In genomic region chr2:32634277-32635105, GRCm38 (mm10) we compare ENCODE assay signal across 17 mouse cellular contexts. TPM values are rescaled to one million over a fixed set of nuclear protein-coding genes. Genes with fewer than 3 reads are reported as not detected.
DNase-seq lines count a peak whose midpoint lies in the region; ATAC-seq and TF ChIP-seq lines count a peak whose summit lies in the region.
"Had no signal": no experiment of that assay in that cellular context is flagged by ENCODE, and none has a peak within 500 bp of the region (broad histone marks: within the 10 kb centered on the region; RNA-seq: fewer than 3 reads in every experiment).

No protein-coding gene starts in this region.

- ATAC-seq in kidney, embryonic 15.5 days (replicated peaks; ENCODE audit: low FRiP score): no peak
- ATAC-seq in kidney, embryonic 14.5 days (ENCODE audit: low FRiP score, low TSS enrichment): no peak
- ATAC-seq in midbrain, postnatal 0 days (ENCODE audit: low FRiP score): no peak
- no peak for ATAC-seq in midbrain, embryonic 13.5 days
- ATAC-seq: midbrain, embryonic 15.5 days had no signal

- TF ChIP-seq CTCF in heart, adult 2 months (IDR thresholded peaks at IDR 0.05): no peak
- TF ChIP-seq CTCF in midbrain, postnatal 0 days (IDR thresholded peaks at IDR 0.05): no peak

- no peak overlapping the region for H3K4me2 ChIP-seq in kidney, embryonic 15.5 days
- no peak overlapping the region for H3K4me2 ChIP-seq in kidney, embryonic 14.5 days (replicated peaks; ENCODE audit: low read depth, low read length)
- no peak overlapping the region for H3K4me2 ChIP-seq in midbrain, postnatal 0 days (ENCODE audit: low read depth, low read length, poor library complexity, severe bottlenecking)
- H3K4me2 ChIP-seq in midbrain, embryonic 13.5 days (replicated peaks): no peak overlapping the region
- H3K4me2 ChIP-seq: embryonic facial prominence, embryonic 13.5 days; midbrain, embryonic 15.5 days had no signal

- TF ChIP-seq EP300 in heart, adult 2 months (IDR thresholded peaks at IDR 0.05; ENCODE audit: insufficient read depth, low read depth, low read length): no peak

- DNase-seq in heart, adult 2 months: no peak
- DNase-seq in heart, adult 9 months (ENCODE audit: low spot score in 2 of 2): no peak
- DNase-seq in midbrain, postnatal 0 days (ENCODE audit: low spot score): no peak
- DNase-seq in ovary, postnatal 14 days (ENCODE audit: low spot score): no peak
- DNase-seq in right cerebral cortex, postnatal 14 days: no peak
- DNase-seq: adrenal gland, adult 8-10 months had no signal

- intact Hi-C loops in heart, adult 2 months (cut with DNase I): no loop called here

- H3K27me3 ChIP-seq in heart, adult 2 months (ENCODE audit: control insufficient read depth, insufficient read depth, low read length): no peaks in the 10 kb centered on the region
- no peaks in the 10 kb centered on the region for H3K27me3 ChIP-seq in kidney, embryonic 15.5 days
- no peaks in the 10 kb centered on the region for H3K27me3 ChIP-seq in kidney, embryonic 14.5 days (ENCODE audit: control insufficient read depth, insufficient read depth, low read length)
- H3K27me3 ChIP-seq in midbrain, postnatal 0 days (ENCODE audit: insufficient read depth, low read length): no peaks in the 10 kb centered on the region
- no peaks in the 10 kb centered on the region for H3K27me3 ChIP-seq in midbrain, embryonic 13.5 days
- H3K27me3 ChIP-seq: embryonic facial prominence, embryonic 13.5 days; midbrain, embryonic 15.5 days had no signal

- H3K9ac ChIP-seq in heart, adult 2 months (ENCODE audit: low read depth, low read length): peak overlapping the region; percentile 43; the same call in 1 of the 2 replicates
- H3K9ac ChIP-seq in kidney, embryonic 15.5 days: no peak overlapping the region
- no peak overlapping the region for H3K9ac ChIP-seq in kidney, embryonic 14.5 days (ENCODE audit: low read depth, low read length)
- H3K9ac ChIP-seq in midbrain, postnatal 0 days (replicated peaks; ENCODE audit: low read length, poor library complexity, severe bottlenecking): 0 out of 2 replicates have a peak overlapping the region, but pooled peaks have one; percentile 8
- H3K9ac ChIP-seq in midbrain, embryonic 13.5 days (replicated peaks): no peak overlapping the region
- H3K9ac ChIP-seq: embryonic facial prominence, embryonic 13.5 days; liver, embryonic 14.5 days; midbrain, embryonic 15.5 days had no signal

- H3K36me3 ChIP-seq in heart, adult 2 months (ENCODE audit: control insufficient read depth, insufficient read depth, low read length): no peaks in the 10 kb centered on the region
- H3K36me3 ChIP-seq in kidney, embryonic 15.5 days: no peaks in the 10 kb centered on the region
- no peaks in the 10 kb centered on the region for H3K36me3 ChIP-seq in kidney, embryonic 14.5 days (ENCODE audit: control insufficient read depth, insufficient read depth, low read length)
- peaks cover 12% of the 10 kb centered on the region for H3K36me3 ChIP-seq in midbrain, postnatal 0 days (ENCODE audit: insufficient read depth, low read length)
- H3K36me3 ChIP-seq in midbrain, embryonic 13.5 days: peaks cover 10% of the 10 kb centered on the region; the same call in 1 of the 2 replicates
- H3K36me3 ChIP-seq: embryonic facial prominence, embryonic 13.5 days; forebrain, embryonic 10.5 days; midbrain, embryonic 15.5 days had no signal

- WGBS in heart, adult 2 months: 71% methylated on average over 10 of the region's 10 CpGs
- 86% methylated on average over 10 of the region's 10 CpGs for WGBS in kidney, embryonic 15.5 days
- WGBS in kidney, embryonic 14.5 days: 90% methylated on average over 10 of the region's 10 CpGs
- WGBS in midbrain, postnatal 0 days: 78% methylated on average over 10 of the region's 10 CpGs
- 81% methylated on average over 10 of the region's 10 CpGs for WGBS in midbrain, embryonic 13.5 days

- no peaks in the 10 kb centered on the region for H3K79me2 ChIP-seq in heart, adult 2 months (replicated peaks; ENCODE audit: control insufficient read depth, insufficient read depth, low read length)

- peak overlapping the region; percentile 91 for H3K27ac ChIP-seq in heart, adult 2 months
- H3K27ac ChIP-seq in kidney, embryonic 15.5 days: peak overlapping the region; percentile 9; the same call in 1 of the 2 replicates
- no peak overlapping the region for H3K27ac ChIP-seq in kidney, embryonic 14.5 days (ENCODE audit: low read depth, low read length)
- no peak overlapping the region for H3K27ac ChIP-seq in midbrain, postnatal 0 days (ENCODE audit: low read depth, low read length)
- no peak overlapping the region for H3K27ac ChIP-seq in midbrain, embryonic 13.5 days
- H3K27ac ChIP-seq: liver, embryonic 14.5 days; macrophage; midbrain, embryonic 15.5 days had no signal

- H3K4me1 ChIP-seq in heart, adult 2 months (ENCODE audit: control insufficient read depth, insufficient read depth, low read length): peaks cover 28% of the 10 kb centered on the region
- peaks cover 55% of the 10 kb centered on the region for H3K4me1 ChIP-seq in kidney, embryonic 15.5 days
- peaks cover 17% of the 10 kb centered on the region for H3K4me1 ChIP-seq in kidney, embryonic 14.5 days (ENCODE audit: control insufficient read depth, insufficient read depth, low read length)
- H3K4me1 ChIP-seq in midbrain, postnatal 0 days (ENCODE audit: insufficient read depth, low read length): no peaks in the 10 kb centered on the region
- H3K4me1 ChIP-seq in midbrain, embryonic 13.5 days (replicated peaks): peaks cover 24% of the 10 kb centered on the region

- no peaks in the 10 kb centered on the region for H3K9me3 ChIP-seq in kidney, embryonic 15.5 days (replicated peaks)
- no peaks in the 10 kb centered on the region for H3K9me3 ChIP-seq in kidney, embryonic 14.5 days (ENCODE audit: control insufficient read depth, low read length)
- H3K9me3 ChIP-seq in midbrain, postnatal 0 days (ENCODE audit: low read length): no peaks in the 10 kb centered on the region
- no peaks in the 10 kb centered on the region for H3K9me3 ChIP-seq in midbrain, embryonic 13.5 days
- H3K9me3 ChIP-seq: embryonic facial prominence, embryonic 13.5 days; forebrain, embryonic 10.5 days; G1E; midbrain, embryonic 15.5 days had no signal

- no peak for TF ChIP-seq POLR2A in heart, adult 2 months (IDR thresholded peaks at IDR 0.05; ENCODE audit: insufficient read depth, low read depth, low read length)

- no peak overlapping the region for H3K4me3 ChIP-seq in heart, adult 2 months
- H3K4me3 ChIP-seq in kidney, embryonic 15.5 days (replicated peaks): no peak overlapping the region
- H3K4me3 ChIP-seq in kidney, embryonic 14.5 days (ENCODE audit: low read length): no peak overlapping the region
- H3K4me3 ChIP-seq in midbrain, postnatal 0 days (ENCODE audit: low read depth, low read length): no peak overlapping the region
- no peak overlapping the region for H3K4me3 ChIP-seq in midbrain, embryonic 13.5 days (replicated peaks)
- H3K4me3 ChIP-seq: embryonic facial prominence, embryonic 13.5 days; forebrain, embryonic 10.5 days; midbrain, embryonic 15.5 days had no signal

RNA-seq across cellular contexts. Expression of gene Eng, which starts 11.9 kb away (rescaled TPM):
- total RNA-seq in heart, adult 2 months (2021): 100 to 1,000 TPM; 113 to 122 TPM
- 230 and 239 TPM in 2 replicates for polyA plus RNA-seq in heart, adult 2 months (2012; rRNA removed)
- polyA plus RNA-seq in kidney, embryonic 15.5 days (2015; fragmentation: Nextera tagmentation; extraction: Ambion mirVana): 71.9 and 82.1 TPM in 2 replicates
- polyA plus RNA-seq in kidney, embryonic 14.5 days (2014; fragmentation: Nextera tagmentation; extraction: Ambion mirVana): 34.1 and 55.9 TPM in 2 replicates
- total RNA-seq in midbrain, postnatal 0 days (2014; rRNA removed): 16.7 and 20.0 TPM in 2 replicates
- polyA plus RNA-seq in midbrain, postnatal 0 days (2015; fragmentation: Nextera tagmentation; extraction: Ambion mirVana): 20.3 and 21.3 TPM in 2 replicates
- 22.0 and 24.8 TPM in 2 replicates for polyA plus RNA-seq in midbrain, embryonic 13.5 days (2015; fragmentation: Nextera tagmentation; extraction: Ambion mirVana)
- total RNA-seq: neutrophil, adult 5-6 weeks had no signal

RNA-seq across cellular contexts. Expression of gene Ak1, which starts 12.9 kb away (rescaled TPM):
- total RNA-seq in heart, adult 2 months (2021): 100 to 1,000 TPM; 606 to 670 TPM
- 584 and 623 TPM in 2 replicates for polyA plus RNA-seq in heart, adult 2 months (2012; rRNA removed)
- polyA plus RNA-seq in kidney, embryonic 15.5 days (2015; fragmentation: Nextera tagmentation; extraction: Ambion mirVana): 32.6 and 34.4 TPM in 2 replicates
- polyA plus RNA-seq in kidney, embryonic 14.5 days (2014; fragmentation: Nextera tagmentation; extraction: Ambion mirVana): 22.1 and 25.5 TPM in 2 replicates
- 99.6 and 107 TPM in 2 replicates for total RNA-seq in midbrain, postnatal 0 days (2014; rRNA removed)
- 114 and 133 TPM in 2 replicates for polyA plus RNA-seq in midbrain, postnatal 0 days (2015; fragmentation: Nextera tagmentation; extraction: Ambion mirVana)
- polyA plus RNA-seq in midbrain, embryonic 13.5 days (2015; fragmentation: Nextera tagmentation; extraction: Ambion mirVana): 62.5 and 62.9 TPM in 2 replicates
- total RNA-seq: neutrophil, adult 5-6 weeks had no signal

RNA-seq across cellular contexts. Expression of gene St6galnac6, which starts 35.0 kb away (rescaled TPM):
- 100 to 1,000 TPM; 107 to 125 TPM for total RNA-seq in heart, adult 2 months (2021)
- polyA plus RNA-seq in heart, adult 2 months (2012; rRNA removed): 129 and 174 TPM in 2 replicates
- 17.0 and 17.6 TPM in 2 replicates for polyA plus RNA-seq in kidney, embryonic 15.5 days (2015; fragmentation: Nextera tagmentation; extraction: Ambion mirVana)
- polyA plus RNA-seq in kidney, embryonic 14.5 days (2014; fragmentation: Nextera tagmentation; extraction: Ambion mirVana): 7.0 and 8.7 TPM in 2 replicates
- total RNA-seq in midbrain, postnatal 0 days (2014; rRNA removed): 113 and 166 TPM in 2 replicates
- 42.1 and 45.2 TPM in 2 replicates for polyA plus RNA-seq in midbrain, postnatal 0 days (2015; fragmentation: Nextera tagmentation; extraction: Ambion mirVana)
- polyA plus RNA-seq in midbrain, embryonic 13.5 days (2015; fragmentation: Nextera tagmentation; extraction: Ambion mirVana): 10.1 and 11.3 TPM in 2 replicates

RNA-seq across cellular contexts. Expression of gene St6galnac4, which starts 47.6 kb away (rescaled TPM):
- total RNA-seq in heart, adult 2 months (2021): 10 to 100 TPM; 16.2 to 17.8 TPM
- polyA plus RNA-seq in heart, adult 2 months (2012; rRNA removed): 25.2 and 28.6 TPM in 2 replicates
- 22.3 and 23.2 TPM in 2 replicates for polyA plus RNA-seq in kidney, embryonic 15.5 days (2015; fragmentation: Nextera tagmentation; extraction: Ambion mirVana)
- polyA plus RNA-seq in kidney, embryonic 14.5 days (2014; fragmentation: Nextera tagmentation; extraction: Ambion mirVana): 15.6 and 20.0 TPM in 2 replicates
- 50.9 and 51.1 TPM in 2 replicates for total RNA-seq in midbrain, postnatal 0 days (2014; rRNA removed)
- polyA plus RNA-seq in midbrain, postnatal 0 days (2015; fragmentation: Nextera tagmentation; extraction: Ambion mirVana): 38.0 and 38.6 TPM in 2 replicates
- polyA plus RNA-seq in midbrain, embryonic 13.5 days (2015; fragmentation: Nextera tagmentation; extraction: Ambion mirVana): 15.2 and 16.3 TPM in 2 replicates

RNA-seq across cellular contexts. Expression of gene 9430097D07Rik, which starts 59.0 kb away (rescaled TPM):
- not detected for total RNA-seq in heart, adult 2 months (2021)
- polyA plus RNA-seq in heart, adult 2 months (2012; rRNA removed): not detected in 2 replicates
- 0.10 and 0.17 TPM in 2 replicates for polyA plus RNA-seq in kidney, embryonic 15.5 days (2015; fragmentation: Nextera tagmentation; extraction: Ambion mirVana)
- polyA plus RNA-seq in kidney, embryonic 14.5 days (2014; fragmentation: Nextera tagmentation; extraction: Ambion mirVana): 0.14 TPM in 1 of 2 replicates, not detected in the other
- total RNA-seq in midbrain, postnatal 0 days (2014; rRNA removed): 0.16 and 0.33 TPM in 2 replicates
- polyA plus RNA-seq in midbrain, postnatal 0 days (2015; fragmentation: Nextera tagmentation; extraction: Ambion mirVana): 0.69 and 0.82 TPM in 2 replicates
- 0.34 and 0.55 TPM in 2 replicates for polyA plus RNA-seq in midbrain, embryonic 13.5 days (2015; fragmentation: Nextera tagmentation; extraction: Ambion mirVana)
- total RNA-seq: adrenal gland, adult 8-10 months; neutrophil, adult 5-6 weeks had no signal
- polyA plus RNA-seq: embryonic facial prominence, embryonic 13.5 days; G1E; macrophage; urinary bladder, adult 2 months had no signal

Comparison
In these comparisons a context has a peak if more than half of its experiments do, and no peak if none do; other contexts are left out.
1. H3K27ac ChIP-seq: peak in heart, adult 2 months (single experiment) and kidney, embryonic 15.5 days (single experiment); none in kidney, embryonic 14.5 days (single experiment), midbrain, postnatal 0 days (single experiment) and midbrain, embryonic 13.5 days (single experiment).
2. H3K9ac ChIP-seq: peak in heart, adult 2 months (single experiment) and midbrain, postnatal 0 days (single experiment); none in kidney, embryonic 15.5 days (single experiment), kidney, embryonic 14.5 days (single experiment) and midbrain, embryonic 13.5 days (single experiment).